Mouse (Mus musculus): Measurements from ENCODE around the gene Atp23. TPM values are rescaled to one million over a fixed set of nuclear protein-coding genes. Genes with fewer than 3 reads are reported as not detected.

Gene Atp23
- total and polyA plus RNA-seq, 2 experiments from 2014 or later = 13.7 to 14.6 TPM

DNA sequence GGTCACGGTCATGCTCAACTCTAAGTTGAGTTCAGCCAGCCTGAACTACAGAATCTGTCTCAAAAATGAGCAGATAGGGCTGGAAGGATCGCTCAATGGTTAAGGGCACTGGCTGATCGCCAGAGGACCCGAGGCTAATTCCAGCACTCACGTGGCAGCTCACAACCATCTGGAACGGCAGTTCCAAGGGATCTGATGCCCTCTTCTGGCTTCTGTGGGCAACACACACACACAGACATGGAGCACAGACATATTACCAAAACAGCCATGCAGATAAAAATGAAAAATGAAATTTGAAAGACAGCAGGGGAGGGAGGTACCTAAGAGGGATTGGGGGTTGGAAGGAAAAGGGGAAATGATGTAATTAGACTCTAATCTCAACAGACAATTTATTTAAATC, 5.3 kb downstream of the Atp23 start:
- H3K27ac ChIP-seq (ENCODE audit: low read depth, low read length) = no peak overlapping the region
- 57% methylated on average over 6 of the region's 6 CpGs for WGBS
- no peak for TF ChIP-seq CTCF (IDR thresholded peaks at IDR 0.05; ENCODE audit: low read depth)
- 0 out of 2 replicates have a peak, but pooled peaks cover 4% of the 10 kb centered on the region for H3K4me1 ChIP-seq (ENCODE audit: insufficient read depth)
- no peaks in the 10 kb centered on the region for H3K9me3 ChIP-seq (ENCODE audit: low read length)
- H3K4me3 ChIP-seq (ENCODE audit: low read depth, low read length) = no peak overlapping the region
- no peaks in the 10 kb centered on the region for H3K27me3 ChIP-seq (ENCODE audit: insufficient read depth, low read length)
- H3K9ac ChIP-seq = no peak overlapping the region
- no peak for DNase-seq
- no peak overlapping the region for H3K4me2 ChIP-seq (ENCODE audit: low read depth)
- no peak for ATAC-seq
- peaks cover 22% of the 10 kb centered on the region for H3K36me3 ChIP-seq (ENCODE audit: insufficient read depth)

DNA sequence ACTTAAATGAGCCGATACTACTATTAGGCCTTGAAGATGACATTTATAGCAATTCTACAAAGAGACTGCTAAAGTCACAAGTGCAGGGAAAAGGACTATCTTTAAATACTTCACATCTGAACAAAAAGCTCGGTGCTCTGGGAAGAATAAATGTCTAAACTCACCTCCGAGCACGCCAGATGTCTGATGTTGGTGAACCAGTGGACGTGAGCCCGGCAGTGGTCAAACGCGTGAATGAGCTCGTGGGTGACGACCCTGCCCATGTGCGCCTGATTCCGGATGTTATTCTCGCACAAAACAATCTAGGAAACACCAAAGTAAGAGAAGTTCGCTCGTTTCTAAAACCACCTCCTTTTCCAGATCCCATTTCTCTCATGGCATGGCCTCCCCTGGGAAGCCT, 7.1 kb downstream of the Atp23 start:
- no peak overlapping the region for H3K4me3 ChIP-seq (ENCODE audit: low read depth, low read length)
- H3K4me2 ChIP-seq (ENCODE audit: low read depth) = no peak overlapping the region
- H3K9ac ChIP-seq = no peak overlapping the region
- H3K36me3 ChIP-seq (ENCODE audit: insufficient read depth) = peaks cover 36% of the 10 kb centered on the region
- no peak overlapping the region for H3K27ac ChIP-seq (ENCODE audit: low read depth, low read length)
- H3K9me3 ChIP-seq (ENCODE audit: low read length) = no peaks in the 10 kb centered on the region
- DNase-seq (no peak), ATAC-seq (no peak)
- H3K4me1 ChIP-seq (ENCODE audit: insufficient read depth) = no peaks in the 10 kb centered on the region
- no peak for TF ChIP-seq CTCF (IDR thresholded peaks at IDR 0.05; ENCODE audit: low read depth)
- WGBS = 93% methylated on average over 15 of the region's 15 CpGs
- H3K27me3 ChIP-seq (ENCODE audit: insufficient read depth, low read length) = no peaks in the 10 kb centered on the region

DNA sequence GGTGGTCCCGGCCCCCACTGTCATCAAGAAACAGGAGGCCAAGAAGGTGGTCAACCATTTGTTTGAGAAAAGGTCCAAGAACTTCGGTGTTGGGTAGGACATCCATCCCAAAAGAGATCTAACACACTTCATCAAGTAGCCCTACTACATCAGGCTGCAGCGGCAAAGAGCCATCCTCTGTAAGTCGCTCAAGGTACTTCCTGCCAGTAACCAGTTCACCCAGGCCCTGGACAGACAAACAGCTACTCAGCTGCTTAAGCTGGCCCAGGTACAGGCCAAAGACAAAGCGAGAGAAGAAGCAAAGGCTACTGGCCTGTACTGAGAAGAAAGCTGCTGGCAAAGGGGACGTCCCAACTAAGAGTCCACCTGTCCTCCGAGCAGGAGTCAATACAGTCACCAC, 8.0 kb downstream of the Atp23 start:
- peaks cover 35% of the 10 kb centered on the region for H3K36me3 ChIP-seq (ENCODE audit: insufficient read depth)
- TF ChIP-seq CTCF (IDR thresholded peaks at IDR 0.05; ENCODE audit: low read depth) = no peak

DNA sequence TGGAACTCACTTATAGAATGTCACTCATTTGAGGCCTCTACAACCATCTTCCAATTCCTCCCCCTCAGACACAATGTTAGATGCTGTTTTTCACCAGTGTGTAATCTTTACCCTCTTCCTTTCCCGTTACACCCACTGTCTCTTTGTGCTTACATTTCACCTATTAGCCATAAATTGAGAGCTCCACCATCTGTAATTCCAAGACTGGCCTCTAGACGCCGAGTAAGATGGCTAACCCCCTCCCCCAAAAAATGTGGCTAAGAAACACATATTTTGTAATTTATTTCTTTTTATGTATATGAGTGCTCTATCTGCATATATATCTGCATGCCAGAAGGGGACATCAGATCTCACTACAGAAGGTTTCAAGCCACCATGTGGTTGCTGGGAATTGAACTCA, 27.4 kb downstream of the Atp23 start:
- 92% methylated on average over 3 of the region's 3 CpGs for WGBS
- no peak overlapping the region for H3K4me2 ChIP-seq (ENCODE audit: low read depth)
- DNase-seq = no peak
- H3K27me3 ChIP-seq (ENCODE audit: insufficient read depth, low read length) = no peaks in the 10 kb centered on the region
- H3K36me3 ChIP-seq (ENCODE audit: insufficient read depth) = no peaks in the 10 kb centered on the region
- H3K4me1 ChIP-seq (ENCODE audit: insufficient read depth) = no peaks in the 10 kb centered on the region
- H3K4me3 ChIP-seq (ENCODE audit: low read depth, low read length) = no peak overlapping the region
- no peak for TF ChIP-seq CTCF (IDR thresholded peaks at IDR 0.05; ENCODE audit: low read depth)
- H3K27ac ChIP-seq (ENCODE audit: low read depth, low read length) = no peak overlapping the region
- H3K9me3 ChIP-seq (ENCODE audit: low read length) = no peaks in the 10 kb centered on the region
- no peak for ATAC-seq
- no peak overlapping the region for H3K9ac ChIP-seq

More for the DNA sequence above, 8.0 kb downstream of the Atp23 start:
- DNase-seq = no peak
- no peaks in the 10 kb centered on the region for H3K27me3 ChIP-seq (ENCODE audit: insufficient read depth, low read length)
- H3K4me1 ChIP-seq (ENCODE audit: insufficient read depth) = no peaks in the 10 kb centered on the region
- H3K4me2 ChIP-seq (ENCODE audit: low read depth) = no peak overlapping the region
- no peak overlapping the region for H3K4me3 ChIP-seq (ENCODE audit: low read depth, low read length)
- no peak overlapping the region for H3K9ac ChIP-seq
- ATAC-seq = no peak
- H3K9me3 ChIP-seq (ENCODE audit: low read length) = no peaks in the 10 kb centered on the region
- no peak overlapping the region for H3K27ac ChIP-seq (ENCODE audit: low read depth, low read length)
- WGBS = 94% methylated on average over 7 of the region's 7 CpGs

DNA sequence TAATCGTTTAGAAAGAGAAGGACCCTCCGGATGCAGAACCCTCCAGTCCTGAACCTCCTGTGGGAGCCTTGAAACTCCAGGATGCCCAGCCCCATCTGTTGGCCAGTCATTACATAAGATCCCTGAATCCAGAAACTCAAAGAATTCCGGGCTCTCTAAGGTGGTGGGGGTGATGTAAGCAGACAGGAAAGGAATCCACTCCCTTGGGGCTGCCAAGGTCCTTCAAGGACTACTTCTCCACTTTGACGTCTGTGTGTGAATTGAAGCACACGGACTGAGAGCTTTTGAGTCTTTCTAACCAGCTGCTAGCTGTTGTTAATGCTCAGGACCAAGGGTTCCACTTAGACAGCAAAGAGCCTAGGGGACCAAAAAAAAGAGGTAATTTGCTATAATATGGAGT, 28.9 kb downstream of the Atp23 start:
- no peak overlapping the region for H3K4me3 ChIP-seq (ENCODE audit: low read depth, low read length)
- DNase-seq = no peak
- no peak overlapping the region for H3K27ac ChIP-seq (ENCODE audit: low read depth, low read length)
- no peak for TF ChIP-seq CTCF (IDR thresholded peaks at IDR 0.05; ENCODE audit: low read depth)
- H3K27me3 ChIP-seq (ENCODE audit: insufficient read depth, low read length) = no peaks in the 10 kb centered on the region
- 67% methylated on average over 5 of the region's 5 CpGs for WGBS
- no peak overlapping the region for H3K4me2 ChIP-seq (ENCODE audit: low read depth)
- no peak for ATAC-seq
- no peaks in the 10 kb centered on the region for H3K4me1 ChIP-seq (ENCODE audit: insufficient read depth)
- H3K9me3 ChIP-seq (ENCODE audit: low read length) = no peaks in the 10 kb centered on the region
- H3K9ac ChIP-seq = no peak overlapping the region
- no peaks in the 10 kb centered on the region for H3K36me3 ChIP-seq (ENCODE audit: insufficient read depth)

DNA sequence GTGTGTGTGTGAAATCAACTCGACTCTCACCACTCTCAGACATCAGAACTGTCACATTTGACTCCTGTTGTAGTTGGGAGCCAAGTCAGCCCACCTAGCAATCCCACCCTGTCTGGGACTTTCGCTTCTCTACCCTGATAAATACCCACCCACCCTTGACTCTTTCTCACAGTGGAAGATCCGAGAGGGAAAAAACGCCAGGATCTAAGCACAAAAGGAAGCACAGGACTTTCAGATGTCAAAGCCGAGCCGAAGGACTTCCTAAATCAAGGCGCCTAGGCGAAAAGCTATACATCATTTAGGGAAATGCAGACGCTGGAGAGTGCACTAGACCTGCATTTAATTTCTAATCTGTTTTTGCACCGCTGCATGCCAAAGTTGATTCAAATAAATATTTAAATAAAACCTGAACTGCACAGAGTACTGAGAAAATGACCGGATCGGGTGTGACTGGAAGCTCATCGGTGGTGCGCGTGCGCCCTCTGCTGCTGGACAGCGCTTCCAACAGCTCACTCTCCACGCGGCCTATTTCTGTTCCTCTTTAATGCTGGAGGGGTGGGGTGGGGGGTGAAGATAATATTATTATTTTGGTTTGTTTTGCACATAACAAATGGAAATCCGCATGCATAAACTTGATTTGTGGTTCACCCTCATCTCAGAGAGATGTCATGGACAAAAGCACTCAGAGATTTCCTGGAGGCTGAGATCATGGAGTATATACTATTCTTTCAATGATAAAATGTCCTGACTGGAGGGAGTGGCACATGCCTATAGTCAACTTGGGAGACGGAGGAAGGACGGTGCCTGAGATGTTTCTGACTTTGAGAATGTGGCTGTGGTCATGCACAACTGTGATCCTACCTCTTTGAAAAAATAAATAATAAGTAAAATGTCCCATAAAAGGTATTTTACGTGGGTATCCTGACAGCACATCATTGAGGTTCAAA, 31.5 kb downstream of the Atp23 start:
- no peak overlapping the region for H3K27ac ChIP-seq (ENCODE audit: low read depth, low read length)
- no peaks in the 10 kb centered on the region for H3K36me3 ChIP-seq (ENCODE audit: insufficient read depth)
- H3K4me1 ChIP-seq (ENCODE audit: insufficient read depth) = no peaks in the 10 kb centered on the region
- TF ChIP-seq CTCF (IDR thresholded peaks at IDR 0.05; ENCODE audit: low read depth) = peak; percentile 90
- 0 out of 2 replicates have a peak overlapping the region, but pooled peaks have one; percentile 22 for H3K9ac ChIP-seq
- ATAC-seq = peak; percentile 83
- H3K27me3 ChIP-seq (ENCODE audit: insufficient read depth, low read length) = no peaks in the 10 kb centered on the region
- peak; percentile 87 for DNase-seq
- H3K9me3 ChIP-seq (ENCODE audit: low read length) = no peaks in the 10 kb centered on the region
- H3K4me2 ChIP-seq (ENCODE audit: low read depth) = peak overlapping the region; percentile 42
- 23% methylated on average over 23 of the region's 23 CpGs for WGBS
- H3K4me3 ChIP-seq (ENCODE audit: low read depth, low read length) = 0 out of 2 replicates have a peak overlapping the region, but pooled peaks have one; percentile 18

DNA sequence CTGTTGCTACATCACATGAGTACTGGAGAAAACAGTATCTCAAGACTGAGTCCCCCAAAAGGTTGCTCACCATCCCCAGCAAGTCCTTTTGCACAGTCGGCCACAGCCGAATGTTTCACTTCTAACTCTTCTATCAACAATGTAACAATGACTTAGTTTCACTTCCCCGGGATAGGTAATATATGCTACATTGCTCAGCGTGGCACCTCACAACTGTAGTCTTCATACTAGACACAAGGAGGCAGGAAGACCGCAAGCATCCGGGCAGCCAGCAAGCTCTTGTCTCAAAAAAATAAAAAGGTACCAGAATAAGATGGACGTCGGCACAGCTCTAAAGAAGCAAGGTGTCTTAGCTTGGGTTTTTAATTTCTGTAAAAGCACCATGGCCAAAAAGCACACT, 35.9 kb downstream of the Atp23 start:
- Histone ChIP-seq H3K27ac (ENCODE audit: low read depth, low read length) (no peak overlapping the region), H3K36me3 (ENCODE audit: insufficient read depth) (no peaks in the 10 kb centered on the region), H3K4me3 (ENCODE audit: low read depth, low read length) (no peak overlapping the region), H3K9me3 (ENCODE audit: low read length) (no peaks in the 10 kb centered on the region), H3K4me2 (ENCODE audit: low read depth) (no peak overlapping the region), H3K9ac (no peak overlapping the region), H3K4me1 (ENCODE audit: insufficient read depth) (peaks cover 5% of the 10 kb centered on the region; the same call in 1 of the 2 replicates), H3K27me3 (ENCODE audit: insufficient read depth, low read length) (no peaks in the 10 kb centered on the region)
- DNase-seq = no peak
- no peak for ATAC-seq
- TF ChIP-seq CTCF (IDR thresholded peaks at IDR 0.05; ENCODE audit: low read depth) = no peak
- WGBS = 91% methylated on average over 8 of the region's 8 CpGs
